Mouse (Mus musculus) right cerebral cortex, adult 2 months (tissue): ENCODE results near the gene Aldoc.
"Not testable (repeated sequence)": the region's sequence is repeated elsewhere in the genome, so short reads cannot be mapped to it uniquely, and the experiment has no call there.

ENCODE experiments used
- DNase-seq, 2 experiments: peaks; one replicate each; pipeline ENCODE4 v3.0.0; 2021 to 2022; ENCODE audit warnings: low spot score in 2 of 2

The Aldoc gene

DNA sequence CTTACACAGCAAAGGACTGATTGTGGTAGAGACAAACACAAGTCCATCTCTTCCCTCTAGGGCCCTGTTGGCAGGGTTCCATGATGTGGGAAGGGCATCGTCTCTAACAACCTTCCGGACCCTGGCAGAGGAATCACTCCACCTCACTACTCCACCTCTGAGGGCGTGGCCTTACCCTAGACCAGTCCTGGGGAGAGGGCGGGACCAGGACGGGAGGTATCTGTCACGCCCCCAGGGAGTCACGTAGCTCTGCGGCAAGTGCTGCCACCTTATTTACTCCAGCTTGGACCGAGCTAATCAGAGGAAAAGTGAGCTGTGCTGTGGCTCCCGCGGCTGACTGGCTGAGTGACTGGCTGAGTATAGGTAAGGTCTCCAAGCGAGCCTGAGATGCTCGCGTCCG, at the start of gene Aldoc:
Gene Aldoc (plus strand): TSS at position 109 of the 400 bp plus-strand sequence.
- peak; percentile 66 to 80 for DNase-seq

GRCm38 (mm10) chr11:78275596-78275995, 47.2 kb upstream of the Aldoc start:
- DNase-seq: no peak

GRCm38 (mm10) chr11:78276169-78276568, 46.6 kb upstream of the Aldoc start:
- not testable (repeated sequence) for DNase-seq

GRCm38 (mm10) chr11:78278853-78279252, 43.9 kb upstream of the Aldoc start:
- DNase-seq: no peak

DNA sequence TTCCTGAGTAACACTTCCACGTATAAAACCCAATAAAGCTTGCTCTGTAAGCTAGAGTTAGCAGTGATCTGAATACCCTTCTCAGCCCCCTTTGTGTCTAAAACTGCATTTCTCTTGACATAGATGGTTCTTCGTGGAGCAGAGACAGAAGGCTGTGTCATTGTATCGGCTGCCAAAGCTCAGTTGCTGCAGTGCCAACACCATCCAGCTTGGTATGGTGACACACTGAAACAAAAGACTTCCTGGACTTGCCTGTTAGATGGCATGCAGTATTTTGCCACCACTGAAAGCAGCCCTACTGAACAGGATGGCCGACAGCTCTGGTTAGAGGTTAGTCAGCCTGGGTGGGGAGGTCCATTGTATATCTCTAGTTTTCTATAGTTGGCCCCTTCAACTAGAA, 43.2 kb upstream of the Aldoc start:
- no peak for DNase-seq

DNA sequence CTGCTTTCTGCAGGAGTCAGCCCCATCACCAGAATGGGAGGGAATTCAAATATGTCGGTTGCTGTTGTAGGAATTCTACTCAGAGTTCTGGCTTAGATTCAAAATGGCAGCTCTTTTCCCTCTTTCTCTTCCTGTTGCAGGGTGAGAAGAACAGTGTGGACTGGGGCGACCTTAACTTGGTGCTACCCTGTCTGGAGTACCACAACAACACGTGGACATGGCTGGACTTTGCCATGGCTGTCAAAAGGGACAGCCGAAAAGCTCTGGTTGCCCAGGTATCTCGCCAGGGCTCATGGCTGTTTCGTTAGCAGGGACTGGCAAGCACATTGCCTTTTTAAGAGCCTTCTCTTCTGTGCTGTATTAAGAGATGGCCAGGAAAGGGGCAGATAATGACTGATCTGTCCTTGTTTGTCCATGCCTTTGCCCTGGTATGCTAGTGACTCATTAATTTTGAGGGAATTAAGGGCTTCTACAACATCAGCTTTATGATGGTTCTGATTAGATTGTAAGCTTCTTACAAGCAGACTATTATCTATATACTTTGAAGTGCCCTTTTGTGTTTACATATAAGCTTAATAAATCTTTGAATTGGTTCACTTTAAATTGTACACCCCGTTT, 33.5 kb upstream of the Aldoc start:
- no peak for DNase-seq

- DNase-seq: peak; percentile 46 to 54
Measured at GRCm38 (mm10) chr11:78290654-78291053, 32.1 kb upstream of the Aldoc start, which contains the start of gene BC030499. Gene BC030499 (plus strand): TSS chr11:78290841.

DNA sequence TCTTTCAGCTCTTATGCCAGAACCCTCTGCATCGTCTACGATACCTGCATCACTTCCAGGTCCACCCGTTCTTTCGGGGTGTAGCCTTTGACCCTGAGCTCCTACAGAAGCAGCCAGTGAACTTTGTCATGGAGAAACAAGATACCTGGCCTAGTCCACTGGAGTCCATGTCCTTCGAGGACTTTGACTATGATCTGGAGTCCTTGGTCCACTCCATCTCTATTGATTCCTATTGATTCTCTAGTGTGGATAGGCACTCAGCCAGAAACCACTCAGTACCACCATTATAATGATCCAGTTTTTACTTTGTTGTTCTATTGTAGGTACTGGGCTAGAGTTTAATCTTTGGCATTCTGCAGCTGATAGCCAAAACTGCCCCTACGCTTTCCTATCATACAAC, 28.2 kb upstream of the Aldoc start:
- DNase-seq: no peak

- peak in 1 of 2 experiments; percentile 15 for DNase-seq
Measured at GRCm38 (mm10) chr11:78300917-78301316, 21.9 kb upstream of the Aldoc start.

DNA sequence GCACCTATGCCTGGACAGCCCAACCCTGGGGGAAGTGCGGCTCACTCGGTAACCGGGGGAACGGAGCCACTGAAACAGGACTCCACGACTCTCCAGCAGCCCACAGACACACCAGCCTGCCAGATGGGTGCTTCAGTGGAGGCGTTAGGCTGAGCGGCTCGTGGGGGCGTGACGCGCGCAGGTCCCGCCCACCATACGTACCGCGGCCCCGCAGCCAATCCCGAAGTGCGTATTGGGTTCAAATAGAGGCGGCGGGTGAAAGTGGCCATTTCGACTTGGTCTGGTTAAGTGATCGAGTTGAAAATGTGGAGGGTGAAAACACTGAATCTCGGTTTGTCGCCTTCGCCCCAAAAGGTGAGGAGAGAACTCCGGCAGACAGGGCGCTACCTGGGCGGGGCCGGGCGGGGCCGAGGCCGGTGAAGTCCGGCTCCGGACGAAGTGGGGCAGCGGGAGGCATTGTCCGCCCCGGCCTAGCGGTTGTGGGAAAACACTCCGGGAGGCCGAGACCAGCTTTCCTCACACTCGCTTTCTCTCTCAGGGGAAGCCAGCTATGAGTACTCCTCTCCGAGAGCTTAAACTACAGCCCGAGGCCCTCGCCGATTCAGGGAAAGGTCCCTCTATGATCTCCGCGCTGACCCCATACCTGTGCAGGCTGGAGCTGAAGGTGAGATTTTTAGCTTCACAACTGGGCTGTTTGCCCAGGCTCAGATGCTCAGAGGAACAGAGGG, 21.2 kb upstream of the Aldoc start, which contains the start of gene Spag5:
Gene Spag5 (plus strand): TSS at position 173 of the 728 bp plus-strand sequence.
- peak; percentile 90 to 92 for DNase-seq

DNA sequence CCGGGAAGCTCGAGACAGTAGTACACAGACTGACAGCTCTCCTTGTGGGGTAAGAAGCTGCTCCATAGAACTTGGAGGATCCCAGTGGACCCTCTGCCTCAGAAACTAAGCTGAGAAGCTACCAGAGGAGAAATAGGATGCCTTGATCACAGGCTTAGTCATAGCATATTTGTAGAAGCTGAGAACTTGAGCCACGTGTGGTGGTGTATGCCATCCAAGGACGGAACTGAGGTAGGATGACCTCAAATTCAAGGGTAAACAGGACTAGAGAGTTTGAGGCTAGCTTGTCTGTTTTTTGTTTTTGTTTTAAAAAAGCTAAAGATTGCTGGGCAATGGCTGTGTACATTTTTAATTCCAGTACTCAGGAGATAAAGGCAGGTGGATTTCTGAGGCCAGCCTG, 17.5 kb upstream of the Aldoc start:
- DNase-seq: no peak

- DNase-seq: no peak
Measured at GRCm38 (mm10) chr11:78310861-78311511, 11.8 kb upstream of the Aldoc start.

DNA sequence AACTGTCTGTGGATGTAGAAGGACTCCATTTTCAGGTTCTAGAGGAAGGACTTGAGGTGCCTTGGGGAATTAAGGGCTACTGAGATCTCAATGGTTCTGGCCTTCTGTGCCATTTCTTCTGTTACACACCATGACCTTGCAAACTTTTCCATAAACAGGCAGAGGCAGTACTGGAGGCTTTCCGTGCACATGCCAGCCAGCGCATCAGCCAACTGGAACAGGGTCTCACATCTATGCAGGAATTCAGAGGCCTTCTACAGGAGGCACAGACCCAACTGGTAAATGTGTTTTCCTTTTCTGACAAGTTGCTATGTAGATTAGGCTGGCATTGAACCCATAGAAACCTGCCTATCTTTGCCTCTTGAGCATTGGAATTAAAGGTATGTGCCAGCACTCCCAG, 9.1 kb upstream of the Aldoc start:
- no peak for DNase-seq

GRCm38 (mm10) chr11:78318411-78318810, 4.4 kb upstream of the Aldoc start:
- no peak for DNase-seq

DNA sequence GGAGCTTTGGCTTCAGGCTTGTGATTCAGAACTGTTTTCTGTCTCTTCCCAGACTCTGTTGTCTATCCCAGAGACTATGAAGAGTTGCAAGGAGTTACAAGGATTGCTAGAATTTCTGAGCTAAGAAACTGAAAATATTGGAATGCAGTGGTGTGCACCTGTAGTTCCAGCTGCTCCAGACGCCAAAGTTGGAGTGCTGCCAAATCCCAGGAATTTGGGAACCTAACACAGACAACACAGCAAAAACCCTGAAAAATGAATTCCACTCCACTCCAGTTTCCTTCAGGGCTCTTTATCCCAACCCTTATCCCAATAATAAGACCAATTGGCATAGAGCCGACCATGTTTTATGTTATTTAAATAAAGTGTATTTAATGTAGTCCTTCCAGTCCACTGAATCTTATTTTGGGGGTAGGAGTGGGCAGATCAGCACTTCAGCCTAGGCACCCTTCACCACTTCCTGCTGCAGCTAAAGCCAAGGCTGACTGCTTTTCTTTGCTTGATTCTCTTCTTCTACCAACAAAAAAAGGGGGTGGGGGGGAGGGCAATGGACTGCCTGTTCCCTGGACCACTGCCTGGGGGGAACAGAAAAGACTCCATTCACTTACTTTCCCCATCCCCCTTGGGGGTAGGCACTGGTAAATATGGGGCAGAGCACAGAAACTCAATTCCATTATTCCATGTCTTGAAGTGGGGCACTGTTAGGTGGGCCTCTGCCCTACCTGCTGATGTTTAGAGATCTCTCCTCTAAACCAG, 514 bp upstream of the Aldoc start:
- DNase-seq: no peak

DNA sequence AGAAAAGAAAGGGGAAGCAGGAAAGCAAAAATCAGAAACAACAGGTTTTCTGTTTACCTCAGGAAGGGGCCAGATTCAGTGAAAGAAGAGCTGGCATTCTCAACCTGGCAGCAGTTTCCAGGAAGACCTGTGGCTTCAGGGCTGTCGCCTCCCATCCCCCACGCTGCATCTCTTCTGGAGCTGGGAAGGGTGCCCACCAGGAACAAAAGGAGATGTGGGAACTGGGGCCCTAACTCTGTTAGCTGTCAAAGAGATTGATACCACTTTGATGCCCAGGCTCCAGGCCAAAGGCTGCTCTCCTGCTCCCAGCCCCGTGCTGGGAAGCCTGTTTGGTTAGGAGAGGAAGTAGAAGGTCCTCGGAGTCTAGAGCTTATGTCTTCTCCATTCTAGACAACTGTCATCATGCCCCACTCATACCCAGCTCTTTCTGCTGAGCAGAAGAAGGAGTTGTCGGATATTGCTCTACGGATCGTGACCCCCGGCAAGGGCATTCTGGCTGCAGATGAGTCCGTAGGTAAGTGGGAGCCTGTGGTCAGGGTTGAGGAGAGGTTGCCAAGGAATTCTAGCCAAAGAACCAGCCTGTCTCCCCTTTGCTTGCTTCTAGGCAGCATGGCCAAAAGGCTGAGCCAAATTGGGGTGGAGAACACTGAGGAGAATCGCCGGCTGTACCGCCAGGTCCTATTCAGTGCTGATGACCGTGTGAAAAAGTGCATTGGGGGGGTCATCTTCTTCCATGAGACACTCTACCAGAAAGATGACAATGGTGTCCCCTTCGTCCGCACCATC, 1.4 kb downstream of the Aldoc start:
- no peak for DNase-seq

- DNase-seq: no peak
Measured at GRCm38 (mm10) chr11:78324965-78325364, 2.2 kb downstream of the Aldoc start.

DNA sequence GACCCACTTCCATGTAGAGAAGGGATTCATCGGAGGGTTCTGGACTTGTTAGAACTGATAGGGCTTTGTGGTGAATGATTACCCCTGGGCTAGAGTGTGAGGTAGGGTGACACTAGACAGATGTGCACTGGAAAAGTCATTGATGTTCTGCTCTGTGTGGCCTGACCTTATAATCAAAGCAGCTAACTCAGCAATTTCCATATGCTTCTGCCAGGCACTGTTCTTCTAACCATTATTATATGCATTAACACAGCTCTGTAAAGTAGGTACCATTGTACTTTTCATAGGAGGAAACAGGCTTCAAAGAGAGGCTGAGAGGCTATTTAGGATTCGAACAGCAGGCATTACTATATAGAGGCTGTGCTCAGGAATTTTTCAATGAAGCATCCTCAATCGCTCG, 4.4 kb downstream of the Aldoc start:
- DNase-seq: no peak

GRCm38 (mm10) chr11:78327634-78328511, 5.1 kb downstream of the Aldoc start, which contains the start of gene Pigs:
Gene Pigs (plus strand): TSS chr11:78328415.
- peak; percentile 97 for DNase-seq

DNA sequence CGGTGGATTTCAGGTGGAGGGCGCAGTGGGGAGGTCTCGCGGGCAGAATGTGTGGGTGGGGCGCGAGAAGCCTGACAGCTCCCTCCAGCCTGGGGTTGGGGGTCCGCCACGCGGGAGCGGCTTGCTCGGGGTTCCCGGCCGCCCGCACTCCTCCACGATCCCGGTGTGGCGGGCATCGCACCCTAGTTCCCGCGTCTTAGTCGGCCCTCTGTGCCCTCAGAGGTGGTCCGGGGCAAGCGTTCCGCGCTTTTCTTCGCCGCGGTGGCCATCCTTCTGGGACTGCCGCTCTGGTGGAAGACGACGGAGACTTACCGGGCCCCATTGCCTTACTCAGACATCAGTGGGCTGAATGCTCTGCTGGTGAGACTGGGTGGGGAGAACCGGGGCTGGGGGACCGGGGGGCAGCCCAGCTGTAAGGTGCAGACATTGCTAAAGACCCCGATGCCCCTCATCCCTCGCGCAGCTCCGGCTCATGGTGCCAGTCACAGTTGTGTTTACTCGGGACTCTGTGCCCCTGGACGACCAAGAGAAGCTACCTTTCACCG, 5.8 kb downstream of the Aldoc start:
- no peak for DNase-seq
